Mouse (Mus musculus) embryonic fibroblast, embryonic 13.5 days (primary cell): Measurements from ENCODE around the gene Telo2. TPM values are rescaled to one million over a fixed set of nuclear protein-coding genes. Genes with fewer than 3 reads are reported as not detected.

Source experiments
- H3K27ac ChIP-seq: 2 replicates; pipeline ENCODE4 v1.5.1; 2012; ENCODE audit warnings: low read length, control low read depth, inconsistent platforms; ENCODE audit not compliant: insufficient read depth
- H3K4me1 ChIP-seq: 2 replicates; pipeline ENCODE4 v1.6.1; 2011; ENCODE audit warnings: low read length; ENCODE audit not compliant: control insufficient read depth, insufficient read depth
- H3K4me3 ChIP-seq: 2 replicates; pipeline ENCODE4 v1.5.1; 2011; ENCODE audit warnings: mild to moderate bottlenecking, control low read depth, low read length; ENCODE audit not compliant: insufficient read depth
- CTCF ChIP-seq: IDR thresholded peaks from 2 replicates; pipeline ENCODE4 v1.5.1; 2011; ENCODE audit warnings: mild to moderate bottlenecking, control low read depth, low read length, moderate library complexity, borderline replicate concordance; ENCODE audit not compliant: insufficient read depth
- POLR2A ChIP-seq: IDR thresholded peaks from 2 replicates; pipeline ENCODE4 v1.6.1; 2011; ENCODE audit warnings: low read depth, mild to moderate bottlenecking, control low read depth, low read length, moderate library complexity
- polyA plus RNA-seq: library from polyadenylated mRNA; stranded (reverse); fragments of >200 nt; gene quantifications from 2 replicates; pipeline ENCODE4 v1.2.4, GENCODE M21; 2011; ENCODE audit warnings: low read depth; ENCODE audit not compliant: missing spikeins, insufficient read length

The Telo2 gene
- polyA plus RNA-seq, 1 experiment = 18.7 TPM

- TF ChIP-seq CTCF (no peak), POLR2A (no peak)
- Histone ChIP-seq H3K4me3 (no peak overlapping the region), H3K27ac (peak overlapping the region; percentile 83), H3K4me1 (peaks cover 40% of the 10 kb centered on the region)
Measured at GRCm38 (mm10) chr17:25082887-25083286, 32.9 kb downstream of the Telo2 start.

GRCm38 (mm10) chr17:25082081-25082847, 33.5 kb downstream of the Telo2 start:
- Histone ChIP-seq H3K4me3 (no peak overlapping the region), H3K4me1 (peaks cover 41% of the 10 kb centered on the region), H3K27ac (peak overlapping the region; percentile 83)
- TF ChIP-seq POLR2A (no peak), CTCF (no peak)

- H3K4me1 ChIP-seq = peaks cover 41% of the 10 kb centered on the region
- no peak for TF ChIP-seq POLR2A
- no peak for TF ChIP-seq CTCF
- no peak overlapping the region for H3K27ac ChIP-seq
- no peak overlapping the region for H3K4me3 ChIP-seq
Measured at GRCm38 (mm10) chr17:25080960-25081381, 34.8 kb downstream of the Telo2 start.

- Histone ChIP-seq H3K27ac (no peak overlapping the region), H3K4me1 (peaks cover 40% of the 10 kb centered on the region), H3K4me3 (no peak overlapping the region)
- no peak for TF ChIP-seq CTCF
- TF ChIP-seq POLR2A = no peak
Measured at GRCm38 (mm10) chr17:25080210-25080609, 35.6 kb downstream of the Telo2 start.

- H3K27ac ChIP-seq = no peak overlapping the region
- H3K4me3 ChIP-seq = no peak overlapping the region
- peaks cover 24% of the 10 kb centered on the region for H3K4me1 ChIP-seq
- TF ChIP-seq CTCF (no peak), POLR2A (no peak)
Measured at GRCm38 (mm10) chr17:25077771-25078372, 37.9 kb downstream of the Telo2 start.

- Histone ChIP-seq H3K4me3 (no peak overlapping the region), H3K4me1 (peaks cover 17% of the 10 kb centered on the region), H3K27ac (no peak overlapping the region)
- TF ChIP-seq POLR2A (no peak), CTCF (no peak)
Measured at GRCm38 (mm10) chr17:25076906-25077305, 38.9 kb downstream of the Telo2 start.

- H3K27ac ChIP-seq = no peak overlapping the region
- H3K4me1 ChIP-seq = no peaks in the 10 kb centered on the region
- TF ChIP-seq CTCF (no peak), POLR2A (no peak)
- H3K4me3 ChIP-seq = no peak overlapping the region
Measured at GRCm38 (mm10) chr17:25068690-25069089, 47.1 kb downstream of the Telo2 start.

GRCm38 (mm10) chr17:25067442-25067851, 48.3 kb downstream of the Telo2 start:
- Histone ChIP-seq H3K4me1 (no peaks in the 10 kb centered on the region), H3K27ac (no peak overlapping the region)
- no peak for TF ChIP-seq POLR2A
- TF ChIP-seq CTCF = no peak

GRCm38 (mm10) chr17:25066595-25066994, 49.2 kb downstream of the Telo2 start:
- H3K27ac ChIP-seq = no peak overlapping the region
- no peak overlapping the region for H3K4me3 ChIP-seq
- no peaks in the 10 kb centered on the region for H3K4me1 ChIP-seq
- no peak for TF ChIP-seq CTCF
- TF ChIP-seq POLR2A = no peak

More at GRCm38 (mm10) chr17:25067442-25067851, 48.3 kb downstream of the Telo2 start:
- no peak overlapping the region for H3K4me3 ChIP-seq

- TF ChIP-seq CTCF (no peak), POLR2A (no peak)
- H3K4me3 ChIP-seq = no peak overlapping the region
- no peaks in the 10 kb centered on the region for H3K4me1 ChIP-seq
- no peak overlapping the region for H3K27ac ChIP-seq
Measured at GRCm38 (mm10) chr17:25065189-25065588, 50.6 kb downstream of the Telo2 start.
